Mouse (Mus musculus): ENCODE results near the gene Usp33. TPM values are rescaled to one million over a fixed set of nuclear protein-coding genes. Genes with fewer than 3 reads are reported as not detected.

The Usp33 gene
- polyA plus RNA-seq (2017; shearing (Covaris generic)): 44.5 TPM

GRCm38 (mm10) chr3:152345732-152346632, at the start of gene Usp33:
TSS of gene Usp33 (plus strand) at chr3:152346478.

GRCm38 (mm10) chr3:152339862-152340557, 6.3 kb upstream of the Usp33 start, which contains the start of gene Miga1:
TSS of gene Miga1 (minus strand) at chr3:152340407.

GRCm38 (mm10) chr3:152395350-152396277, 49.3 kb downstream of the Usp33 start, which contains the start of gene Zzz3:
TSS of gene Zzz3 (plus strand) at chr3:152395473.

Other genes with a start within 250 kb of the Usp33 start
- gene Gipc2, start 180.2 kb upstream of the Usp33 start, polyA plus RNA-seq (2017; shearing (Covaris generic)): not detected
- gene Dnajb4, start 136.2 kb upstream of the Usp33 start, polyA plus RNA-seq (2017; shearing (Covaris generic)): 13.3 TPM
- gene Fubp1, start 136.1 kb upstream of the Usp33 start, polyA plus RNA-seq (2017; shearing (Covaris generic)): 259 TPM
- gene Nexn, start 80.1 kb upstream of the Usp33 start, polyA plus RNA-seq (2017; shearing (Covaris generic)): 0.56 TPM
- gene Miga1, start 6.1 kb upstream of the Usp33 start, polyA plus RNA-seq (2017; shearing (Covaris generic)): 11.6 TPM
- 34.2 TPM for gene Zzz3, start 49.0 kb downstream of the Usp33 start, polyA plus RNA-seq (2017; shearing (Covaris generic))

Measured in CD4-positive, CD25-positive, alpha-beta regulatory T cell, adult 9 weeks (primary cell).